Mouse (Mus musculus): ENCODE measurements at regions not wholly inside any gene's neighbourhood (a gene's known extent, or its start where the extent isn't known, plus 50 kb on each side); places are given as distances from the start of the nearest gene placed in this dataset.

DNA sequence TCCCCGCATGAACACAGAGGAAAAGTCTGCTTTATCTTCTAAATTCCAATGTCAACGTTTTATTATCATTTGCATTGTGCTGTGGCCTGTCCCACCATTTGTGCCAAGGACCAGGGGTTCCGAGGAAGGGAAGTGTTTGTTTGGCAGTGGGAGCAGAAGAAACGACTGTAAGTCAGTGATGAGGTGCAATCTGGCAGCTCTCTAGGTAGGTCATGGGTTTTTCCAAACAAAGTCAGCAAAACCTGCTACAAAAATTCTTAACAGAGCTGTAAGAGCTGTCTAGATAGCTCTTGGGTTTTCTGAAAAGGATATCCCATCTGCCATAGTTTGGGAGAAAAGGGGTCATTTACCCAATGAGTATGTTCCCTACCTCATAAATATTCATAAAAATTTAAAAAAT, 321.9 kb downstream of the Chl1 start:
- TF ChIP-seq CTCF (IDR thresholded peaks at IDR 0.05; ENCODE audit: insufficient read depth, low read length): no peak
- TF ChIP-seq POLR2A (IDR thresholded peaks at IDR 0.05; ENCODE audit: borderline replicate concordance, extremely low read depth, low read depth, low read length): no peak
